Mouse (Mus musculus) kidney, adult 8-10 months (tissue): ENCODE measurements at regions not wholly inside any gene's neighbourhood (a gene's known extent, or its start where the extent isn't known, plus 50 kb on each side); places are given as distances from the start of the nearest gene placed in this dataset.

Source experiments
- DNase-seq, 2 experiments: peaks; one replicate each; pipeline ENCODE4 v3.0.0; 2022

- DNase-seq, result no peak
Observed at GRCm38 (mm10) chr3:147445066-147445844, 593.1 kb downstream of the Ttll7 start.

GRCm38 (mm10) chr3:147445884-147446283 is 593.7 kb downstream of the Ttll7 start:
- DNase-seq, result no peak

- DNase-seq, result no peak
Observed at GRCm38 (mm10) chr3:147452176-147452575, 600.0 kb downstream of the Ttll7 start.

DNA sequence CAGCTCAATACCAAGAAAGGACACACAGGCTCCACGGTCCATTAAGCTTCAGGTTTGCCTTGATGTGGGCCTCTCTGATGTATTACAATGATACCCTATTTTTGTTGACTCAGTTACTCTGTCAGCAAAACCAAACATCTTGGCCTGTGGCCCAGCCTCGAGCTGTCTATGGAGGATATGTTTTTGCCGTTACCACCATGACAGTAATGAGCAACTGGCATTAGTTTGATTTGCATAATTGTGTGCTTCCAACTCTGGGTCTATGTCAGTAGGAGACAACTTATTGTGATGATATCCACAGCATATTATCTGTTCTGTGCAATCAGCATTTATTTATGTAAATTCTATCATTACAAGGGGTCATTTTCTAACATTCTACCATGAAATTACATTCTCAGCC is 603.2 kb downstream of the Ttll7 start:
- no peak for DNase-seq

GRCm38 (mm10) chr3:147456294-147456693 is 604.1 kb downstream of the Ttll7 start:
- DNase-seq, result no peak

GRCm38 (mm10) chr3:147458115-147458514 is 605.9 kb downstream of the Ttll7 start:
- no peak for DNase-seq

- no peak for DNase-seq
Observed at GRCm38 (mm10) chr3:147479890-147480289, 627.7 kb downstream of the Ttll7 start.
